Mouse (Mus musculus) thymus, postnatal 0 days (tissue): ENCODE data around the gene Anks3. TPM values are rescaled to one million over a fixed set of nuclear protein-coding genes. Genes with fewer than 3 reads are reported as not detected.

ENCODE experiments used
- DNase-seq: peaks from one replicate; pipeline ENCODE4 v3.0.0-alpha.2; 2015; ENCODE audit warnings: low spot score
- polyA plus RNA-seq: library from polyadenylated mRNA; unstranded; fragments of >200 nt; fragmentation: Nextera tagmentation; extraction: Ambion mirVana; gene quantifications from 2 replicates; pipeline ENCODE4 v1.2.1, GENCODE M21; 2015

Anks3 gene
- 45.3 and 50.3 TPM in 2 replicates for polyA plus RNA-seq

DNA sequence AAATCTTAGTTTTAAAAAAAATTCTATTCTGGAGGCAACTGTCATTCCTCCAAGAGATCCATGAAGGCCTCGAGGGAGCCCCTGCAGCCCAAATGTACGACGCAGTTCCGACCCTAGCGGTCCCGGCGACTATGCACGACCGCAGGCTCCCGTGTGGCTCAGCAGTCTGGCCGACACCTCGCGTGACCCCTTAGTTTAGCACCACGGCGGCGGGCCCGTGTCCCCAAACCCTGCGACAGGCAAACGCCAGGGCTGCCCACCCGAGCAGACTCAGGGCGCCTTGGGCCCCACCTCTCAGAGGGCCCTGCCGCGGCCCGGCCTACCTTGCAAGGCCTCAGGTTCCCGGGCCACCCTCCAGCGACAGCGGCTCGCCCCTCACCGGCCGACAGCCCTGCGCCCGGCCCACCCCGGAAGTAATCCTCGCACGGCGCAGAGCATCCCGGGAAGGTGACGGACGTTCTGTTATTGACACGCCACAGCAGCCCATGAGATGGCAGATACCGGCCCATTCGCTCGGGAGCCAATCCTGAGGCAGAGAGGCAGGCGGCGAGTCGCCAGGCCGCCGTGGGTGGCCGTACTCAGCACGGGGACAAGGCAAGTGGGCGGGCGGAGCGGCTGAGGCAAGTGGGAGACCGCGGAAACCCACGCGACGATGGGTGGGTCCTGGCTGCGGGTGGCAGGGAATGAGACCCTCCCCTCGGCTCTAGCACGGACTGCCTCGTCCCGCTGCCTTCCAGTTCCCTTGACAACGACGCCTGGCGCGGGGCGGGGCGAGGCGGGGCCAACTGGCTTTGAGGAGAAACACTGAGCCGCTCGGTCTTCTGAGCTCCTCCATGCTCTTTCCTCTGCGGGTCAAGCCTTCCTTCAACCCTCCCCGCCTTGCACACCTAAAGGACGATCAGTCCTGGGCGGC lies at the start of gene Anks3:
TSS of gene Anks3 (minus strand) at position 409 of the 913 bp plus-strand sequence.
- peak; percentile 87 for DNase-seq

DNA sequence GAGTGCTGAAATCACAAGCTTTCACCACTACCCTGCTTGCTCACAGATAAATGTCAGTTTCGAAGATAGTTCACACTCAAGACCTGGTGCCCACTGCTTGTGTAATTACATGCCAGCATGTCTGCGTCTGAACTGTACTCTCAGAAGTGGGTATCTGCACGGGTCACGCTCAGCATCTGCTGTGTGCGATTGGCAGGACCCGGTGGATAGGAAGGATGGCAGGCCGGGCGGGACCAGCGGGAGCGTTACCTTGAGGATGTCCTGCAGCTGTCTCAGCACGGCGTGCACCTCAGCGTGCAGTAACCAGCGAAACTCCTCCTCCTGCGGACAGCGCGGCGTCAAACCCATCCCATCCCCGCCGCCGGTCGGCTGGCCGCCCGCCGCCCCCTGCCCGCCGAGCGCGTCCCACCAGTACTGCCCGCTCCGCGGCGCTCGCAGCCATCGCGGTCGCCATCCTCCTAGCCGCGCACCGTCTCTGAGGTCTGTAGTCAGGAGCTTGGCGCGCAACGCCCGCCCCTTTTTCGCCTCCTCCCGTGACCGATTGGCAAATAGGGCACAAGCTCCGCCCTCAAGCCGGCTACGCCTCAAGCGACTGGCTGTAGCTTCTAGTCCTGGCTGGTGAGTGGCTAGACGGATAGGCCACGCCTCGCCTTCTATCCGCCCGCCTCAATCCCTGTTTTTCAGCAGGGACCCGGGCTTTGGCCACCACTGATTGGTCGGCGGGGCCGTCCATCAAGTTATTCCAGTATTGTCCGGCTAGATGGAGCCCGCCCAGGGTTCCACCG lies 49.2 kb upstream of the Anks3 start, which contains the start of gene Rogdi:
TSS of gene Rogdi (minus strand) at position 500 of the 785 bp plus-strand sequence.
- DNase-seq = peak; percentile 97

DNA sequence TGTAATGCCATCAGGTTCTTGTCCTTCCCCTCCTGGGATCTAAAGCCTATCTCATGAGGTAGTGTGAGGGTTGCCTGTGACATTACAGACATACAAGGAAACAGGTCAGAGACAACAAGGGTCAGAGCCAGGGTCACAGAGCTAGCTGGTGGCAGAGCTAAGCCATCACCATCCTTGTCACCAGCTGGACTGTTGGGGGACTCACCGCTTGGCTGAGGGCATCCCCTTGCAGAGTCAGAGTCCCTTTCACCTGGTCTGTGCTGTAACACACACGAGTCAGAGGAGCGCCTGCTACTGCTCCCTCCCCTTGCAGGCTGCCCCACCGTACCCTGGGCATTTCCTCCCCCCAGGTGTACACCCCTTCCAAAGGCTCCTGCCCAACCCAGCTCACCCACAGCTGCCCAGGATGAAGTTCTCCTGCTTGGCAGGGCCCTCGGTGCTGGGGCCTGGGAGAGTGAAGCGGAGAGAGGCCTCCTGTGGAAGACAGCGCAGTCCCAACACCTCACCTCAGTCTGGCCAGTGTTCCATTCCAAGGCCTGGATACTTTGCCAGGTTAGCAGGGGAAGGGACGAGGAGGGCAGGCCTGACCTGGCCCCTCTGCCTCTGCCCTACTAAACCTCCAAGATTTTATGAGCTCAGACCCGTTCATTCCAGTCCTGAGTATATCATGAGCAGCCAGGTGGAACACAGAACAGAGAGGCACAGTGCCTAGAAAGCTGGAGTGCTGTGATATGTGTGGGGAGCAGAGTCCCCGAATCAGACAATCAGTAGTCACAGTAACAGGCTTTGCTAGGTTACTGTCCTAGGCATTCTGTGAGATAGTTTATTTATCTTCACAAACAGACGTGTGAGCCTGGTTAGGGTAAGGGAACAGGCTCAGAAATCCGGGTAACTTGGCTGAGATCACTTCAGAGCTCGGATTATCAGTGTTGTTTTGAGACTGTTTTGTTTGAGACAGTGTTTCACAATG lies 48.3 kb upstream of the Anks3 start:
- no peak for DNase-seq

DNA sequence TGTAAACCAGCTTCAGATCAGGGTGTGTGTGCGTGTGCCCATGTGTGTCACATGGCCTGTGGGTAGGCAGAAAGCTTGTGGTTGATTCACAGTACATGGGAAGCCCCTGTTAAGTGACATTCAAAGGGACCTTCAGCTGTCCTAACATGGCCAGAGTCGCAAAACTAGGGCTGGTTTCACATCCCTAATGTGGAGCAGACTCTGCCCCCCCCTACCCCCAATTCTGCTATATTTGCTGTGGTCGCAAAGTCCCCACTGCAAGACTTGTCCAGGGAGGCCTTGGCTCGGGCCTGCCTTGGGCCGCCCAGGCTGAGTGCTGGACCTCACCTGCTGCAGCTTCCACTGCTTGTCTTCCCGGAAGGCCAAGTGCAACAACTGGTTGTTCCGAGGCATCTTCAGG lies 47.3 kb upstream of the Anks3 start:
- no peak for DNase-seq

DNA sequence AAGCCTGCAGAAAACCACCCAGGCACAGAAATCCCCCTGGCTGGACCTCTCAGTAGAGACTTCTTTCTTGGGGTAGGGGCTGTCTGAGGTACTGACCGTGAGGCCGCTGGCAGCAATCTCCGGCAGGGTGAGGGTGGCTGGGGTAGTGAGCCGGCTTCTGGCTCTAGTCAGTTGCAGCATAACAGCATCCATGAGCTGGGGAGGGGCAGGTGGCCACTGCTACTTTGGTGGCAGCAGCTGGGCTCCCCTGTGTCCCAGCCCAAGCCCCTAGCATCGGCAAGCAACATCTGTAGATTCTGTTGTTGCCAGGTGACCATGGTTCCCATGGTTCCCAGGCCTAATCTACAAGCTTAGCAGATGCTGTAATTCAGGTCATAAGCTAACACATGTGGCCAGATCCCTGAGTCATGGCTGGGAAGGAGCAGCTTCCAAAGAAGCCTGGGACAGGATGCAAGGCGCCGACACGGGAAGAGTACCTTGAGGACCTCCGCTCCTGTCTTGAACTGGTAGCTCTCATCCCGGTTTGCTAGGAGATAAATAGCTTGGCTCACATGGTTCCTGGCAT lies 46.4 kb upstream of the Anks3 start:
- no peak for DNase-seq

DNA sequence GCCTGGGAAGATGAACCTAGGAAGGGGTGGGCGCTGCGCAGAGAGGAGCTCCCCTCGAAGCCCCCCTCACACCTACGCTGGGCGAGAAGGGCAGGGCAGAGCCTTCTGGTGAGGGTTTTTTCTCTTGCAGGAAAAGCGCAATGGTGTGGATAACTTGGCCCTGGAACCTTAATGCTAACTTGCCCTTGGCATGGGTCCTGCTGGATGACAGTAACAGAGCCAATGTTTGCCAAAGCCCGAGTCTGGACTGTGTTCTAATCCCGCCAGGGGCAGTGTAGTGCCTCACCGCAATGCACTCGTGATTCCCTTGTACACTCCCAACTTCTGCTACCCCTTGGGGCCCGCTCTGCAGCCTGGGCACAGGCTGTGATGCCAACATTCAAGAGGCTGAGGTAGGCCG lies 44.1 kb upstream of the Anks3 start:
- no peak for DNase-seq

DNA sequence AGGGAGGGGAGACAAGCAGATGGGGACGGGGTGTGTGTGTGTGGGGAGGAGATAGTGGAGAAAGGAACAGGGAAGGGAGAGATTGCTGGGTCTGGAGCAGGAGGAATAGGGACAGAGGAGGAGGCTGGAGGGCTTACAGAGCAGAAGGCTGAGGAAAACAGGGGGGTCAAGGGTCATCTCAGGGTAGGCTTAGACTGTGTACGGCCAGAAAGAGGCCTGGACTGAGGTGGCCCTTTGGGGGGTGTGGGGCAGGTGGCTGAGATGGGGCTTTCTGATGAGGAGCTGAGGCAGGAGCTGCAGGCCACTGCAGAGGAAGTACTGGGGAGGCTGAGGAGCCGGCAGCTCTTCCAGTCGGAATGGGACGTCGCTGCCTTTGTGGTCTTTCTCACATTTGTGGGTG lies 43.5 kb upstream of the Anks3 start:
- DNase-seq = no peak

DNA sequence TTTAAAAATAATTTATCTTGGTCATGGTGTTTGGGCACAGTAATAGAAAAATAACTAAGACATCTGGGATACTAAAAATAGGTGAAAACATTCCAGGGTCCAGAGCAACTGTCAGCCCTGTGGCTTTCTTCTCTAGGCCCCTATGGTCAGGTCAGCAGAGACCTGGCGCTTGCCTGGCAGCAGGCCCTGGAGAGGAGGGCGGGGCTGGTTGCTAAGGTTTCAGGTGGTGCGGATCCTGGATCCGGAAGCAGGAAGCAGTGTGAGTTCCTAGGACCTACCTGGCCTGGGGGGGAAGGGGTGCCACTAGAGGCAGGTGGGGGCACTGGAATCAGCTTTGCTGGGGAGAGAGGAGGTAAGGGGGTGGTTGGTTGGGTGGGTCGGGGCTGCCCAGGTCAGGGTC lies 43.1 kb upstream of the Anks3 start, which contains the start of gene Smim22:
TSS of gene Smim22 (plus strand) at position 222 of the 400 bp plus-strand sequence.
- DNase-seq = no peak

DNA sequence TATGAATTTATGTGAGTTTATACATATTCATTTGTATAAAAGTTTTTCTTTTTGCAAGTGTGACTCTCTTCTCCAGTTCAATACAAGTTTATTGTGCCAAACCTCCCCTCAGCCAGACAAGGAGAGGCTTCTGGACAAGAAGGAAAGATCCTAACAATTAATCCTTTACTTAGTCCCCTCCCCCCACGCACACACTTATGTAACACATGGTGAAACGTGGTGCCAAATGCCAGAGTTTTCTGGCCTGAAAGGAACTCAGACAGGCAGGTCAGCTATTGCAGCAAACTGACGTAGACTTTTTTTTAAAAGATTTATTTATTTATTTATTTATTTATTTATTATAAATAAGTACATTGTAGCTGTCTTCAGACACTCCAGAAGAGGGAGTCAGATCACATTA lies 36.6 kb upstream of the Anks3 start:
- no peak for DNase-seq

DNA sequence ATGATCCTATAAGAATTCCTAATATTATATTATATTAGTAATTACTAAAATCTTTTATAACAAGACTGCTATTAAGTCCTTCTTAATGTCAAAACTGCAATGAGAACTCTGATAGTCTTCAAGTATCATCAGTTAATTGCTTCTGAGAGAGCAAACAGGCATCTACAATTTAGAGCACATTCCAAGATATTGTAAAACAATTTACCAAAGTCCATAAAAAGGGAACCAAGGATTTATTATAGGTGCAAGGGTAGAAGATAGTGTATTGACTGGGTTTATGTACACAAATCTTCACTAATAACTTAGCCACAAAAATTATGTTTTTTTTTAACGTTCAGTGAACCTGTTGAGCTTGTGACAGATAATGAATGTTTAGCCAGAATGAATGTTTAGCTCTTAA lies 35.0 kb upstream of the Anks3 start:
- no peak for DNase-seq

DNA sequence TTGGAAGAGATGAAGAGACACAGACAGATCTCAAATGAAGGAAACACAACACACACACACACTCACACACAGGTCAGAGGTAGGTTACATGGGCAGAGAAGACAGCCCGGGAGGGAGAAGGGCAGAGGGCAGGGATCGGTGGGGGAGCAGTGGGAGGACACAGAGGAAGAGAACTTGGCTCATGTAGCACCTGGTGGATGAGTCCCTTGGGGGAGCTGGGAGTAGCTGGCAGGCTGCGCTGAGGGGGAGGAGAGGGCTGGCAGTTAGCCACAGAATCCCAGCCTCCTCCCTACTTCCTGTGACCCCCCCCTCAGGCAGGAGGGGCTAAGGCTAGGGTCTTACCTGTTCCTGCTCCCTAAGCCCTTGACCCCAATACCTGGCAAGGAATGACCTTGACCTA lies 33.5 kb upstream of the Anks3 start, which contains the start of gene Sept12:
TSS of gene Sept12 (minus strand) at position 300 of the 400 bp plus-strand sequence.
- DNase-seq = no peak

DNA sequence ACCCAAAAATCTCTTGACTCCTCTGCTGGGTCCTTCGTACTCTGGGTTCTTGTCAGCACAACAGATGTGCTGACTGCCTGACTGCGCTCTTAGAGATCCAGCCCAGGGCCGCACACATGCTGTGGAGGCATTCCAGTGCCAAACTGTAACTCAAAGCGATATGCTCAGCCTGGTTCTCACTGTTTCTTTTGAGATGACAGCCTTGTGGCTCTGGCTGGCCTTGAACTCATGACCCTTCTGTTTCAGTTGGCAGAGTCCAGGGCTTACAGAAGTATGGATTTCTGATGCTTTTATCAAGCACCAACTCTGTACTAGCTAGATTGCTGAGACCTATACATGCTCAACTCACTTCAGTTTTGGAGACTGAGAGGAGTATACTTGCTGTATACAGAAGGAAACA lies 29.3 kb upstream of the Anks3 start:
- no peak for DNase-seq

DNA sequence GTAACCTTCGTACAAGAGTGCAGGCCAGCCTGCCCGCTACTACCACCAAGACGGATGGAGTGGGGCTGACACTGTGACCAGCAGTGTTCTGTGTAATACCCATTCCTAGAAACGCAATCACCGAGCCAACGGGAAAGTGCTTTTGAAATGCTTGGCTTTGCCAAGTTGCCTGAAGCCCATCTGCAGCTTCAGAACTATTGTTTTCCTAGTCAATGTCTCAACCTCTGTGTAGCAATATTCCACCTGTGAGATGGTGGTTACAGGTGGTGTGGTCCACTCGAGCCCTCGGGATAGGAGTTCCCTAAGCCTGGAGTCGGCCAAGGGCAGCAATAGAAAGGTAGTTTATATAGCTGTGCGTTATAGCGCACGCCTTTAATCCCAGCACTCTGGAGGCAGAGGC lies 20.7 kb upstream of the Anks3 start:
- DNase-seq = no peak

DNA sequence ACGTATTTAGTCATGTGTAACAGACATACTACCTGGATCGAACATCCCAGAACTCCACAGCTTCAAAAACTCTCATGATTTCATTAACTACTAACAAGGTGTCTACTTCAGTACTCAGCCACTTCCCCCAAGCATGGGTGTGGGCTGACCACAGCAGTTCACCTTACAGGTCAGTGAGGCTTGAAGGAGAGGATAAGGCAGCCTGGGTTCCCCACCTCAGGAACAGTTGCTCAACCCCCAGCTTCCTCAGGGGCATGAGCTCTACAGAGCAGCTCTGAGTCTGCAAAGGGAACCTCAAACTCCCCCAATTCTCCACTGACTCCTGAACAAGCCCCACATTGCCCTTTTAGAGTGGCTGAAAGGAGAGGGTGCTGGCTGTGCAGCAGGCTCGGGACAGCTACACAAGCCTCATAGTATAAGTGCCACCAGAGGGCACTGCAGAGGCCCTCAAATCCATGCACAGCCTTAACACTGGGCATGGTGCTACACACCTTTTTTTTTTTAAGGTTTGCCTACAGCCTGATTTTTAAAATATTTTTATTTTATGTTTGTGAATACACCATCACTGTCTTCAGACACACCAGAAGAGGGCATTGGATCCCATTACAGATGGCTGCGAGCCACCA lies 15.9 kb upstream of the Anks3 start:
- DNase-seq = peak; percentile 57

DNA sequence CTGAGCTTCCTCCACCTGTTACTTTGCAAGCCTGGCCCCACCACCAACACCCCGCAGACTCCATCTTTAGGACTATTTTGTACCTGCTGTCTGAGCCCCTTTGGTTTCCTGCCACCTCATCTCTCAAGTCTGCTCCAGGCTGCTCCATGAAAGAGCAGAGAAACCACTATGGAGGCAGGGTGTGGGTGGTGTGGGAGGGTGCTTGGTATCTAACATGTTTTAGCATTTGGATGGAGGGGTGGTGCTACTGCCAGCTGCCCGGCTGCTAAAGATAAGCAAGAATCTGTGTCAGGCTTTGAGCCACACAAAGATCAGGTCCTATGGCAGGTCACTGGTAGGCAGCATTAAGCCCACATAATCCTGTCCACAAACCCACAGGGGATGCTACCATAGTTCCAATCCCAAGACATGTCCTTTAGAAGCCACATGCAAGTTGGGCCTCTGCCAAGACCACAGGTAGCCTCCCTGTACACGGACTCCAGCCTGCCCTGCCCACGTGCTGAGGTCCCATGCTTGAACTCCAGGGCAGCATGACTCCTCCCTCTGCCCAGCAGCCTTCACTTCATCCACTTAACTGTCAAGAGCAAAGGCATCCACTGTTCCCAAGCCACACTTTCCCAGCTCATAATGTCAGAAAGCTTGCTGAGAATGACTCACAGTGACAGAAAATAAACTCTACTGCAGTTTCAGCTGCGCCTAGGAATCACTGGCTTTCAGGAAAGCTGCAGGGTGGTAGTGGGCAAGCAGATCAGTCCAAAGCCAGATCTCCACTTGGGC lies 14.5 kb upstream of the Anks3 start:
- no peak for DNase-seq

DNA sequence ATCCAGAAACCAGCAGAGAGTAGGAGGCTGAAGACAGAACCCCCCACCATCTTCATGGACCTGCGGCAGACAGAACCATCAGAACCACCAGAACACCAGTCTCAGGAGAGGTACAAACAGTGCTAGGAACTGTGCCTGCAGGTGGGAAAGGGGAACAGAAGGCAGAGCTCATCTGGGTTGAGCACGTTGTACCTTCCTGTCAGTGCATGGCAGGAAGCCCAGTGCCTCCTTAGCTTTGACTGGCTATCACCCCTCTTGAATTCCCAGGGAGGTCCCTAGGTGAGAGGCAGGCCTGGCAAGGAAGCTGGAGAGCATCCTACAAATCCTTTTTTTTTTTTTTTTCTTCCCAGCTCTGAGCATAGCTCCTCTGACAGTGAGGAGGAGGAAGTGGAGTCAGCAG lies 12.2 kb upstream of the Anks3 start:
- no peak for DNase-seq

DNA sequence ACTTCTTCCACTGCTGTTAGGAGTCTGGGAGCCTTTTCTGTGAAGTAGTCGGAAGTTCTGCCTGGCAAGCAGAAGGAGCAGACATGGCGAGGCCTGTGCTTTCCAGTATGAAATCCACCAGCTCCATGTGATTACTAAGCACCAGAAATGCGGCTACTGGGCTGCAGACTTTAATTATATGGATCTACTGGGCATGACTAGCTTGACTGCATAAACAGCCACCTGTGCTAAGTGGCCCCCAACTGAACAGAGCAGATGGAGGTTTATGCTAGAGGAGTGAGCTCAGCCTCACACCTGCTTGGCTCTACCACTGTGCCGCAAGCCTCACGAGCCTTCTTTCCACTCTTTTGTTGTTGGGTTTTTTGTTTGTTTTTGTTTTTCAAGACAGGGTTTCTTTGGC lies 10.5 kb upstream of the Anks3 start:
- DNase-seq = peak; percentile 59

DNA sequence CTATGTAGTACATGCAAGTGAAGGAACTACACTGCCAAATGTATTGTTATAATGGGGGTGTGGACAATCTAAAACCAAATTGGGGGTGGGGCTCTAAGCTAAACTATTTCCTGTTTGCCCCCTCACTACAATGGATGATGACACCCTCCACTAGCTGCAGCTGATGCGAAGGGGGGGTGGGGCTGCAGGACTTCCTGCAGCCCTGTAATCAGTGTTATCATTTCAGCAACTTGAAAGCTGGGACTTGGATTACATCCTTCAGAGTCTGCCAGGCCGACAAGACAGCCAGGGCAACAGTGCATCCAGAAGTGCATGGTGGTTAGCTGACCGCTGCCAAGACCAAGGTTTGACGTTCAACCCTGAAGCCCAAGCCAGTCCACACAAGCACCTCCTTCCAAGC lies 7.6 kb upstream of the Anks3 start:
- peak; percentile 63 for DNase-seq
